Mouse (Mus musculus): ENCODE results near the gene Fam221b. TPM values are rescaled to one million over a fixed set of nuclear protein-coding genes. Genes with fewer than 3 reads are reported as not detected.

Fam221b gene
- polyA plus RNA-seq (2012; rRNA removed): 0.88 and 0.94 TPM in 2 replicates

GRCm38 (mm10) chr4:43668782-43669427, at the start of gene Fam221b, which contains the start of gene Tmem8b:
Fam221b (minus strand) TSS chr4:43669145.
Tmem8b (plus strand) TSS chr4:43668971.
- peak; percentile 79 to 92 for DNase-seq (ENCODE audit: extremely low spot score in 1 of 2, low spot score in 1 of 2)

DNA sequence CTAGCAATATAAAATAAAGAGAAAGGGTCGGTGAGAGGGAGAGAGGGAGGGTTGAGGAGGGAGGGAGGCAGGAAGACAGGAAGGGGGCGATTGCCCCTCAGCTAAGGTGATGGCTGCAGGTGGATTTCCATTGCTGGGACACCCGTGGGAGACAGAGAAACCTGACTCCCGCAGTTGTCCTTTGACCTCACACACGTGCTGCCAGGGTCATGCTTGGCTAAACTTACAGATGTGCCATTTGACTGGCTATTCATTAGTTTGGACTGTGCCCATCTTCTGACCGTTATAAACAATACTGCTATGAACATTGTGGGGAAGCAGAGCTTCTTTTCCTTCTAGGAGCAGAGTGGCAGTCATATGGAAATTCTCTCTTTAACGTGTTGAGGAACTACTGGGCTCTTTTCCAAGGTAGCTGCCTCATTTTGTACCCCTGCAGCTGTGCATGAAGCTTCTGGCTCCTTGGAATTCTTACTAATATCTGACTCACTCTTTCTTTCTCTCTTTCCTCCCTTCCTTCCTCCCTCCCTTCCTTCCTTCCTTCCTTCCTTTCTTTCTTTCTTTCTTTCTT, 44.8 kb upstream of the Fam221b start:
- DNase-seq (ENCODE audit: extremely low spot score in 1 of 2, low spot score in 1 of 2): peak in 1 of 2 experiments; percentile 67

GRCm38 (mm10) chr4:43711821-43712220, 42.9 kb upstream of the Fam221b start:
- DNase-seq (ENCODE audit: extremely low spot score in 1 of 2, low spot score in 1 of 2): peak in 1 of 2 experiments; percentile 89

GRCm38 (mm10) chr4:43709869-43710268, 40.9 kb upstream of the Fam221b start, which contains the start of gene Olfr71:
Olfr71 (minus strand) TSS chr4:43710255.
- DNase-seq (ENCODE audit: extremely low spot score in 1 of 2, low spot score in 1 of 2): no peak

DNA sequence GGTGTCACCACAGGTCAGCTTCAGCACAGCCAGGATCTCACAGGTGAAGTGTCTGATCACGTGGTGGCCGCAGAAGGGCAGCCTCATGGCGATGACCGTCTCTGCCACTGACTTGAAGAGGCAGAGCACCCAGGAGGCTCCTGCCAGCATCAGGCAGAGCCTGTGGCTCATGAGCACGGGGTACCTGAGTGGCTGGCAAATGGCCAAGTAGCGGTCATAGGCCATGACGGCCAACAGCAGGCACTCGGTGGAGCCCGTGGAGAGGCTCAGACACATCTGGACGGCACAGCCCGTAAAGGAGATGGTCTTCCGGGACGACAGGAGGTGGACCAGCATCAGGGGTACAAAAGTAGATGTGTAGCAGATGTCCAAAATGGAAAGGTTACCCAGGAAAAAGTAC, 37.0 kb upstream of the Fam221b start:
- no peak for DNase-seq (ENCODE audit: extremely low spot score in 1 of 2, low spot score in 1 of 2)

- no peak for DNase-seq (ENCODE audit: extremely low spot score in 1 of 2, low spot score in 1 of 2)
Observed at GRCm38 (mm10) chr4:43703851-43704250, 34.9 kb upstream of the Fam221b start.

GRCm38 (mm10) chr4:43703439-43703838, 34.5 kb upstream of the Fam221b start:
- no peak for DNase-seq (ENCODE audit: extremely low spot score in 1 of 2, low spot score in 1 of 2)

DNA sequence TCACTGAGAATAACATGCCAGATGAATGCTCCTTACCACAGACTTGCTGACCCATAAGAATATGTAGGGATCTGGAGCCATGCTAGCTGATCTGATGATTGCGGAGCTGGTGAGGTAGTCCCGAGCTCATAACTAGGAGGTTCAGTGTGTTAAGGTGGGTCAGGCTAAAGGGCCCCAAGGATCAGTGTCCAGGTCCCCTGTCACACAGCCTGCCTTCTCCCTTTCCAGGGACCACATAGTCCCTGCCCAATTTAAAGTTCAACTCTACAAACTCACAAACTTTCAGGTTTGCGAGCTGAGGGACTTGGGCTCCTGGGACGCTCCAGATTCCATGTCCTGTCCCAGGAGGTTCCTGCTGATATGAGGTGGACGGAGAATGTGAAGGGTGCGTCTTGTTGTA, 31.8 kb upstream of the Fam221b start, which contains the start of gene Olfr70:
Olfr70 (minus strand) TSS at position 101 of the 400 bp plus-strand sequence.
- DNase-seq (ENCODE audit: extremely low spot score in 1 of 2, low spot score in 1 of 2): no peak

DNA sequence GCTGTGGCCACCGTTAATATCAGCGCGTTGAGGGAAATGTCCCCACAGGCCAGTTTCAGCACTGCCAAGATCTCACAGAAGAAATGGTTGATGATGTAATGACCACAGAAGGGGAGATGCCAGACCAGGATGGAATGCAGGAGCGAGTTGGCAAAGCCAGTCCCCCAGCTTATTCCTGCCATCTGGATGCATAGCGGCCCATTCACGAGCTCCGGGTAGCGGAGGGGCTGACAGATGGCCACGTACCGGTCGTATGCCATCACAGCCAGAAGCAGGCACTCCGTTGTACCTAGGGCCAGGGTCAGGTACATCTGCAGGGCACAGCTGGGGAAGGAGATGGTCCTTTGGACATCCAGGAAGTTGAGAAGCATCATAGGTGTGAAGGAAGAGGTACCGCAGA, 27.6 kb upstream of the Fam221b start:
- DNase-seq (ENCODE audit: extremely low spot score in 1 of 2, low spot score in 1 of 2): no peak

GRCm38 (mm10) chr4:43695249-43695671, 26.3 kb upstream of the Fam221b start:
- DNase-seq (ENCODE audit: extremely low spot score in 1 of 2, low spot score in 1 of 2): no peak

- no peak for DNase-seq (ENCODE audit: extremely low spot score in 1 of 2, low spot score in 1 of 2)
Observed at GRCm38 (mm10) chr4:43694439-43695248, 25.7 kb upstream of the Fam221b start.

DNA sequence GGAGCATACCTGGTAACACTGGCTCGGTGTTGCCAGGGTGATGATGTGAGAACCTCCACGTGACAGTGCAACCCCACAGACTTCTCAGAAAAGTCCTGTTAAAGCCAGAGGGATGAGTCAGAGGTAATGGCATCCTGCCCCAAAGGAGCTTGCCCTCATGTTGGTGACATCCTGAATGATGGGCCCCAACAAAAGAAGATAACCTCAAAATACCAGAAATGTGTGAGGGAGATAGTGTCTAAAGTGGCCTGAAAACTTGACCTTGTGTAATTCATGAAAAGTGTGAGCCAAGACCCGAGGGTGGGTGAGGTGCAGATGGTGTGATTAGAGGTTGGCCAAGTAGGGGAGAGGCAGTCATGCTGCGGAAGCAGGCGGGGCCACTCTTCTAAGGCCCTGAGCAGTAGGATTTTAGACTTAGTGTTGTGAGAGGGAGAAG, 24.9 kb upstream of the Fam221b start:
- no peak for DNase-seq (ENCODE audit: extremely low spot score in 1 of 2, low spot score in 1 of 2)

DNA sequence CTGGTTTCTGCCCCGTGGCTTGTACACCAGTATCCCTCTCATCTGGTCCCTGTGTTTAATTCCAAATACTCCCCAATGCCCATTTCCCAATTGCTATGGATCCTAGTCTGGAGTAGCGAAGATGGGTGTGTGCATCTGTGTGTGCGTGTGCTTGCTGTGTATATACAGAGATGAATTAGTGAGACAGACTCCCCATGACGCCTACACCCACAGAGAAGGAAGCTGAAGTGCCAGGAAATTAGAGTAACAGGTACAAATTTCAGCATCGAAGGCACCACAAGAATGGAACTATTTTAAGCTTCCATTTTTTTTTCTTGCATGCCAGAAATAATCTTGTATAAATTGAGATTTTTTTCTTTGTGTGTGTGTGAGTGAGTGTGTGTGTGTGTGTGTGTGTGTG, 22.1 kb upstream of the Fam221b start:
- DNase-seq (ENCODE audit: extremely low spot score in 1 of 2, low spot score in 1 of 2): no peak

- DNase-seq (ENCODE audit: extremely low spot score in 1 of 2, low spot score in 1 of 2): no peak
Observed at GRCm38 (mm10) chr4:43690021-43690420, 21.1 kb upstream of the Fam221b start.

DNA sequence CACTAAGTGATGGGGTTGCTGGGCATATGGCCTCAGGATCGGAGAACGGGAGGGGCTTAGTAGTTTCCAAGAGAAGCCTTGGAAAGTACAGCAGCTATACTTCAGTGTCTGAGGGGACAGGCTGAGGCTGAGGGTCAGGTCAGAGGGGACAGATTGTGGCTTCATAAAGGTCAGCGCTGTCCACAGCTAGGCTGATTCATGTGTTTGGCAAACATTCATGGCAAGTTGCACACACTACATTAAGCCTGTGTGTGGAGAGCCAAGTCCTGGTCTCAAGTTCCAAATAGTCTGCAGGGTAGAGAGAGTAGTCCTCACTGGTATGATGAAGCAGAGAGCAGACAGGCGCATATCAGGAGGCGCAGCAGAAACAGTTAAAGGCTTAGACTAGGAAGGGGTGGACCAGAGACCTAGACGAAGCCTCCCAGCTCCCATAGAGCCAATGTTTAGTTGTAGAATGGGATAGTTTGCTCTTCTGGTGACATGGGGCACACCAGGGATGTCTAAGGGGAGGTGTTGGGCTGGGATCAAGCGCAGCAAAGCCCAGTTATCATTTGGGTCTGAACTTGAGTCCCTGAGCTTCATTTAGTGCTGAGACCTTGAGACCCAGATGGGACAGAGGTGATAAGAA, 10.6 kb upstream of the Fam221b start:
- DNase-seq (ENCODE audit: extremely low spot score in 1 of 2, low spot score in 1 of 2): no peak

- no peak for DNase-seq (ENCODE audit: extremely low spot score in 1 of 2, low spot score in 1 of 2)
Observed at GRCm38 (mm10) chr4:43678541-43678940, 9.6 kb upstream of the Fam221b start.

DNA sequence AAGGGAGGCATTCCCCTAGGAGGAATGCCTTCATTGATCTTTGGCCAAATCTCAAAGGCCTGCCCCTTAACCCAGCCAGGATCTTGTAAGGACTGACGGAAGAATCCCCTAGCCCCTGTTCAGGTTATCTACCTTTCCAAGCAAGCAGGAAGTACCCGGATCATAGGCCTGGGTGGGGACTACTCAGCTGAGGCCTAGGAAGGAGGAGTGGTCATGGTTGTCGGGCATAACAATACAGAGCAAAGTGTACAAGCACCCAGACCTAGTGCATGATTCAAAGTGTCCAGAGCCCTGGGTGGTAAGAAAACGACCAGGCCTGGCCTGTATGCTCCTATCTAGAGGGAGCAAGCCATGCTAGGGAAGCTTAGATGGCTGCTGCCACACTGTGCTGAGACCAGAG, 6.7 kb upstream of the Fam221b start:
- no peak for DNase-seq (ENCODE audit: extremely low spot score in 1 of 2, low spot score in 1 of 2)

GRCm38 (mm10) chr4:43674974-43675373, 6.0 kb upstream of the Fam221b start:
- DNase-seq (ENCODE audit: extremely low spot score in 1 of 2, low spot score in 1 of 2): no peak

GRCm38 (mm10) chr4:43673703-43674102, 4.8 kb upstream of the Fam221b start:
- DNase-seq (ENCODE audit: extremely low spot score in 1 of 2, low spot score in 1 of 2): no peak

- DNase-seq (ENCODE audit: extremely low spot score in 1 of 2, low spot score in 1 of 2): peak; percentile 68 to 96
Observed at GRCm38 (mm10) chr4:43672070-43672469, 3.1 kb upstream of the Fam221b start.

- no peak for DNase-seq (ENCODE audit: extremely low spot score in 1 of 2, low spot score in 1 of 2)
Observed at GRCm38 (mm10) chr4:43669428-43669794, 466 bp upstream of the Fam221b start.

Measured in frontal cortex, adult 2 months (tissue).